Mouse (Mus musculus) MEL (cell line): ENCODE data around the gene Acsbg1. TPM values are rescaled to one million over a fixed set of nuclear protein-coding genes. Genes with fewer than 3 reads are reported as not detected.
A peak's percentile ranks its signal among the peaks of the same experiment; 100 is the strongest.

ENCODE experiments used
- DNase-seq: peaks from one replicate; pipeline ENCODE4 v3.0.0; 2011; ENCODE audit warnings: low read depth, low spot score
- H3K27ac ChIP-seq: 2 replicates; pipeline ENCODE4 v1.5.1; 2012; ENCODE audit warnings: low read depth, mild to moderate bottlenecking, control low read depth, low read length, moderate library complexity; ENCODE audit not compliant: control insufficient read depth
- H3K27me3 ChIP-seq, 2 experiments: fragments of 150-350 bp in 1 of 2; sonication (generic) in 1 of 2; 2 replicates each; pipeline ENCODE4 v1.6.1; 2012; ENCODE audit warnings: low read length in 2 of 2, mild to moderate bottlenecking in 2 of 2, improper control_type of control experiment in 1 of 2, moderate library complexity in 1 of 2; ENCODE audit not compliant: insufficient read depth in 2 of 2, control insufficient read depth in 1 of 2
- H3K36me3 ChIP-seq, 2 experiments: 2 replicates each; pipeline ENCODE4 v1.6.1; 2012 to 2014; ENCODE audit warnings: low read length in 2 of 2, improper control_type of control experiment in 1 of 2, inconsistent platforms in 1 of 2, mild to moderate bottlenecking in 1 of 2; ENCODE audit not compliant: insufficient read depth in 2 of 2, control insufficient read depth in 1 of 2
- H3K4me1 ChIP-seq, 2 experiments: fragments of 150-350 bp in 1 of 2; sonication (generic) in 1 of 2; 2 replicates each; pipeline ENCODE4 v1.6.1; 2012; ENCODE audit warnings: low read length in 2 of 2, improper control_type of control experiment in 1 of 2, mild to moderate bottlenecking in 1 of 2; ENCODE audit not compliant: insufficient read depth in 2 of 2, control insufficient read depth in 1 of 2
- H3K4me3 ChIP-seq, 2 experiments: fragments of 150-350 bp in 1 of 2; sonication (generic) in 1 of 2; 2 replicates each; pipeline ENCODE4 v1.5.1; 2012; ENCODE audit warnings: low read depth in 2 of 2, low read length in 2 of 2, mild to moderate bottlenecking in 2 of 2, moderate library complexity in 2 of 2, control low read depth in 1 of 2, improper control_type of control experiment in 1 of 2; ENCODE audit not compliant: control insufficient read depth in 1 of 2, insufficient read depth in 1 of 2
- H3K79me2 ChIP-seq: 2 replicates; pipeline ENCODE4 v1.6.1; 2012; ENCODE audit warnings: mild to moderate bottlenecking, low read length, moderate library complexity; ENCODE audit not compliant: control insufficient read depth, poor library complexity, insufficient read depth
- H3K9ac ChIP-seq: 2 replicates; pipeline ENCODE4 v1.6.1; 2012; ENCODE audit warnings: low read depth, mild to moderate bottlenecking, control low read depth, low read length, moderate library complexity; ENCODE audit not compliant: control insufficient read depth, poor library complexity, severe bottlenecking
- H3K9me3 ChIP-seq: fragments of 150-350 bp; sonication (generic); replicated peaks from 2 replicates; pipeline ENCODE4 v1.6.1; 2012; ENCODE audit warnings: mild to moderate bottlenecking, low read length, improper control_type of control experiment, moderate library complexity; ENCODE audit not compliant: insufficient read depth
- CHD1 ChIP-seq: IDR thresholded peaks from 2 replicates; pipeline ENCODE4 v1.6.1; 2012; ENCODE audit warnings: low read depth, mild to moderate bottlenecking, inconsistent platforms, low read length, improper control_type of control experiment
- CHD2 ChIP-seq: IDR thresholded peaks from 2 replicates; pipeline ENCODE4 v1.6.1; 2011; ENCODE audit warnings: low read length, improper control_type of control experiment
- CTCF ChIP-seq, 3 experiments: IDR thresholded peaks in 2 of 3; conservative IDR thresholded peaks in 1 of 3; 2 replicates each; pipeline ENCODE4 v1.5.1; 2011 to 2012; ENCODE audit warnings: low read length in 3 of 3, low read depth in 2 of 3, mild to moderate bottlenecking in 2 of 3, improper control_type of control experiment in 1 of 3, inconsistent platforms in 1 of 3, mixed read lengths in 1 of 3, moderate library complexity in 1 of 3; ENCODE audit not compliant: control insufficient read depth in 1 of 3, insufficient read depth in 1 of 3, poor library complexity in 1 of 3, severe bottlenecking in 1 of 3
- E2F4 ChIP-seq: IDR thresholded peaks from 2 replicates; pipeline ENCODE4 v1.6.1; 2011; ENCODE audit warnings: low read depth, low read length, improper control_type of control experiment, borderline replicate concordance
- ETS1 ChIP-seq: IDR thresholded peaks from 2 replicates; pipeline ENCODE4 v1.6.1; 2012; ENCODE audit warnings: low read depth, mild to moderate bottlenecking, inconsistent platforms, low read length, improper control_type of control experiment, moderate library complexity
- HCFC1 ChIP-seq: IDR thresholded peaks from 2 replicates; pipeline ENCODE4 v1.6.1; 2012; ENCODE audit warnings: low read depth, mild to moderate bottlenecking, inconsistent platforms, low read length, improper control_type of control experiment, moderate library complexity
- MEF2A ChIP-seq: IDR thresholded peaks from 2 replicates; pipeline ENCODE4 v1.6.1; 2014; ENCODE audit warnings: low read depth, mild to moderate bottlenecking, inconsistent platforms, low read length, improper control_type of control experiment; ENCODE audit not compliant: poor library complexity, insufficient replicate concordance, severe bottlenecking; ENCODE audit errors: extremely low read depth
- MYC ChIP-seq: IDR thresholded peaks from 2 replicates; pipeline ENCODE4 v1.6.1; 2011; ENCODE audit warnings: low read depth, mild to moderate bottlenecking, low read length, improper control_type of control experiment, moderate library complexity
- NRF1 ChIP-seq: IDR thresholded peaks from 2 replicates; pipeline ENCODE4 v1.6.1; 2014; ENCODE audit warnings: low read depth, mild to moderate bottlenecking, inconsistent platforms, low read length, improper control_type of control experiment, moderate library complexity; ENCODE audit not compliant: poor library complexity, insufficient read depth, severe bottlenecking
- POLR2A ChIP-seq, 2 experiments: IDR thresholded peaks; 2 replicates each; pipeline ENCODE4 v1.6.1; 2011 to 2012; ENCODE audit warnings: low read length in 2 of 2, mild to moderate bottlenecking in 2 of 2, control low read depth in 1 of 2, improper control_type of control experiment in 1 of 2, low read depth in 1 of 2, moderate library complexity in 1 of 2; ENCODE audit not compliant: control insufficient read depth in 1 of 2, insufficient read depth in 1 of 2, poor library complexity in 1 of 2
- POLR2AphosphoS2 ChIP-seq: IDR thresholded peaks from 2 replicates; pipeline ENCODE4 v1.6.1; 2011; ENCODE audit warnings: low read length, improper control_type of control experiment
- RAD21 ChIP-seq: IDR thresholded peaks from 2 replicates; pipeline ENCODE4 v1.6.1; 2011; ENCODE audit warnings: mild to moderate bottlenecking, low read depth, low read length, improper control_type of control experiment
- RCOR1 ChIP-seq: IDR thresholded peaks from 2 replicates; pipeline ENCODE4 v1.6.1; 2012; ENCODE audit warnings: low read depth, mild to moderate bottlenecking, inconsistent platforms, low read length, improper control_type of control experiment
- SIN3A ChIP-seq: IDR thresholded peaks from 2 replicates; pipeline ENCODE4 v1.6.1; 2012; ENCODE audit warnings: low read length, improper control_type of control experiment, inconsistent platforms
- SMC3 ChIP-seq: IDR thresholded peaks from 2 replicates; pipeline ENCODE4 v1.6.1; 2011; ENCODE audit warnings: low read depth, low read length, improper control_type of control experiment
- TAL1 ChIP-seq: IDR thresholded peaks from 2 replicates; pipeline ENCODE4 v1.6.1; 2012; ENCODE audit warnings: mild to moderate bottlenecking, inconsistent platforms, low read length, moderate library complexity, mixed read lengths
- USF1 ChIP-seq: IDR thresholded peaks from 2 replicates; pipeline ENCODE4 v1.6.1; 2014; ENCODE audit warnings: low read depth, mild to moderate bottlenecking, inconsistent platforms, low read length, improper control_type of control experiment, moderate library complexity
- ZNF384 ChIP-seq: IDR thresholded peaks from 2 replicates; pipeline ENCODE4 v1.6.1; 2012; ENCODE audit warnings: low read depth, mild to moderate bottlenecking, inconsistent platforms, low read length, improper control_type of control experiment
- polyA plus RNA-seq, 2 experiments: library from polyadenylated mRNA; stranded (reverse) in 1 of 2; unstranded in 1 of 2; fragments of >175 nt in 1 of 2; fragments of >200 nt in 1 of 2; gene quantifications; 2 replicates each; pipeline versions ENCODE4 v1.2.1 to v1.2.4; 2012; ENCODE audit warnings: low replicate concordance in 2 of 2, low read depth in 1 of 2; ENCODE audit not compliant: insufficient read length in 2 of 2, insufficient read depth in 1 of 2, missing spikeins in 1 of 2
- total RNA-seq: library from RNA; depleted of rRNA; stranded (reverse); fragments of 300-350 nt; gene quantifications from 2 replicates; pipeline ENCODE4 v1.2.3, GENCODE M21; 2012

Acsbg1 gene
- total and polyA plus RNA-seq, 3 experiments = 8.3 to 8.8 TPM; not detected in 1

DNA sequence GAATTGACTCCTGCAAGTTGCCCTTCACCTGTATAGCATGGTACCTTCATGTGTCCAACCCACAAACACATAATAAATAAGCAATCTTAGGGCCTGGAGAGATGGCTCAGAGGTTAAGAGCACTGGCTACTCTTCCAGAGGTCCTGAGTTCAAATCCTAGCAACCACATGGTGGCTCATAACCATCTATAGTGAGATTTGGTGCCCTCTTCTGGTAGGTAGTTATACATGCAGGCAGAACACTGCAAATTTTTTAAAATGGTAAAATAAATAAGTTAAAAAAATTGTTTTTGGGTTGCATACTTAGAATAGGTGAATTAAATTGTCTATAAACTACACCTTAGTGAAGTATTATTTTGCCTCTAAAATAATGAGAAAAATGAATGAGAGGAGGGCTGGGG, 30.8 kb downstream of the Acsbg1 start (continued):
- TF ChIP-seq RAD21 = peak; percentile 32
- no peak for TF ChIP-seq RCOR1

DNA sequence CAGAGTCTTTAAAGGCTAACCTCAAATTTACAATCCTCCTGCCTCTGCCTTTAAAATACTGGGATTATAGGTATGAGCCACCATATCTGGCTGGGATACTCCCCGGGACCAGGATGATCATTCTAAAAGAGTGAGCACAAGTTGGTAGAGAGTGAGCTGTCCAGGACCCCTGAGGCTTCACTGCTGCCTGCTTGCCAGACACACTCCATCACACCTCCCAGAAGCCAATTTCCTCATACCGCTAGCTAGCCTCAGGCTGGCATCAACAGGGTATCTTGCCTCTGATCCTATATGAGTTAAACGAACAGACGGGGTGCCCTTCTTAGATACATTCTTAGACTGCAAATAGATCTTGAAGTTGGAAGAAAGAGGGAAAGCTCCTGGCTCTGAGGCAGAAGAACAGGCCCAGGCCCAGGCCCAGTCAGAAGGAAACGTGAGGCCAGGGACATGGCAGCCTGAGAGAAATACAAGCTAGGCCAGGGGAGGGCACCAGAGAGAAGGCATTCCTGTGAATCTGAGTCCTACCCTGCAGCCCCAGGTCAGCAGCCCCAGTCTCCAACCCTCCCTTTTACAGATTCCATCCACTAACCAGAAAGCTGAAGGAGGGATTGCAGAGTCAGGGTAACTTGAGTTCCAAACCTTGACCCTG, 31.9 kb downstream of the Acsbg1 start:
- no peak for TF ChIP-seq POLR2AphosphoS2
- TF ChIP-seq CTCF (IDR thresholded peaks at IDR 0.05 in 2 of 3, conservative IDR thresholded peaks at IDR 0.05 in 1 of 3; ENCODE audit: control insufficient read depth in 1 of 3, insufficient read depth in 1 of 3, low read depth in 2 of 3, low read length in 3 of 3, poor library complexity in 1 of 3, severe bottlenecking in 1 of 3) = peak in 1 of 3 experiments; percentile 18; a peak in 1 of 6 replicates
- TF ChIP-seq RAD21 = no peak
- TF ChIP-seq TAL1 = no peak
- no peak for TF ChIP-seq USF1
- TF ChIP-seq CHD1 = no peak
- TF ChIP-seq SIN3A = no peak
- no peak for TF ChIP-seq HCFC1
- no peak for TF ChIP-seq MEF2A
- TF ChIP-seq ETS1 = no peak
- TF ChIP-seq CHD2 = no peak
- no peak for TF ChIP-seq E2F4
- TF ChIP-seq SMC3 = 0 out of 2 replicates have a peak, but pooled peaks have one; percentile 12
- TF ChIP-seq ZNF384 = no peak
- Histone ChIP-seq H3K4me1 (peaks cover 0 to 9% of the 10 kb centered on the region in 2 experiments; a peak in 2 of 4 replicates), H3K27ac (no peak overlapping the region), H3K9ac (no peak overlapping the region), H3K79me2 (no peaks in the 10 kb centered on the region), H3K4me3 (no peak overlapping the region), H3K9me3 (no peaks in the 10 kb centered on the region), H3K36me3 (peaks cover 0 to 4% of the 10 kb centered on the region in 2 experiments; a peak in 2 of 4 replicates), H3K27me3 (no peaks in the 10 kb centered on the region)
- no peak for DNase-seq

DNA sequence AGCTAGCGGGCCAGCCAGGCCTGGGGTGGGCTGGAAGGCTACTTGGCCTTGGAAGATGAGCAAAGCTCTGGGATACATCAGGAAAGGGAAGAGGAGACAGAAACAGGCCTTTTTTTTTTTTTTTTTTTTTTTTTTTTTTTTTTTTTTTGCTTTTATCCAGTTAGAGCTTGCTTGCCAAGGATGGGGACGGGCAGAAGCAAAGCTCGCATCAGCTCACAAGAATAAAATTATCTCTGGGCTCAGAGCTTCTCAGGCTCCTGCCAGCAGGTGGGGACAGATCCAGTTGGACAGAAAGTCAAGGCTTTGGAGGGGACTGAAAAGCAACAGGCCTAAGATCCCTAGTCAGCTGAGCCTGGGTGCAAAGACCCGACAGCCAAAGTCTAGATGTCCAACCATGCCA, 32.9 kb downstream of the Acsbg1 start:
- Histone ChIP-seq H3K9ac (no peak overlapping the region), H3K4me1 (peaks cover 0 to 9% of the 10 kb centered on the region in 2 experiments; a peak in 2 of 4 replicates), H3K9me3 (no peaks in the 10 kb centered on the region), H3K27ac (no peak overlapping the region), H3K36me3 (peaks cover 0 to 4% of the 10 kb centered on the region in 2 experiments; a peak in 2 of 4 replicates), H3K79me2 (no peaks in the 10 kb centered on the region), H3K4me3 (no peak overlapping the region), H3K27me3 (no peaks in the 10 kb centered on the region)
- TF ChIP-seq SMC3 = no peak
- TF ChIP-seq NRF1 = no peak
- TF ChIP-seq MYC = no peak
- no peak for TF ChIP-seq POLR2A (IDR thresholded peaks at IDR 0.05; ENCODE audit: control insufficient read depth in 1 of 2, insufficient read depth in 1 of 2, low read depth in 1 of 2, low read length in 2 of 2, poor library complexity in 1 of 2)
- no peak for DNase-seq
